Mouse (Mus musculus) embryonic facial prominence, embryonic 14.5 days (tissue): ENCODE measurements around the gene Guca1a. TPM values are rescaled to one million over a fixed set of nuclear protein-coding genes. Genes with fewer than 3 reads are reported as not detected.

Experiments
- ATAC-seq: fragments of 200-750 bp; cut with Nextera tagmentation; 2 replicates; pipeline ENCODE4 v1.8.0; 2017; ENCODE audit warnings: low read depth, moderate number of reproducible peaks, moderate TSS enrichment
- DNase-seq: peaks from one replicate; pipeline ENCODE4 v3.0.0-alpha.2; 2015; ENCODE audit warnings: low spot score
- H3K27ac ChIP-seq: fragments of 300-500 bp; sonication (generic); replicated peaks from 2 replicates; pipeline ENCODE4 v1.5.1; 2014; ENCODE audit warnings: low read depth, mild to moderate bottlenecking, low read length, moderate library complexity
- H3K27me3 ChIP-seq: fragments of 300-500 bp; sonication (generic); replicated peaks from 2 replicates; pipeline ENCODE4 v1.6.1; 2014; ENCODE audit warnings: low read length; ENCODE audit not compliant: control insufficient read depth, insufficient read depth
- H3K36me3 ChIP-seq: fragments of 300-500 bp; sonication (generic); 2 replicates; pipeline ENCODE4 v1.6.1; 2014; ENCODE audit warnings: low read length, mixed read lengths; ENCODE audit not compliant: control insufficient read depth, insufficient read depth
- H3K4me1 ChIP-seq: fragments of 300-500 bp; sonication (generic); 2 replicates; pipeline ENCODE4 v1.6.1; 2014; ENCODE audit warnings: antibody characterized with exemption, low read length; ENCODE audit not compliant: control insufficient read depth, insufficient read depth
- H3K4me2 ChIP-seq: fragments of 300-500 bp; sonication (generic); 2 replicates; pipeline ENCODE4 v1.6.1; 2014; ENCODE audit warnings: low read depth, mild to moderate bottlenecking, low read length, moderate library complexity, mixed read lengths
- H3K4me3 ChIP-seq: fragments of 300-500 bp; sonication (generic); 2 replicates; pipeline ENCODE4 v1.5.1; 2014; ENCODE audit warnings: low read depth, mild to moderate bottlenecking, low read length
- H3K9ac ChIP-seq: fragments of 300-500 bp; sonication (generic); 2 replicates; pipeline ENCODE4 v1.6.1; 2014; ENCODE audit warnings: low read depth, mild to moderate bottlenecking, low read length, moderate library complexity, mixed read lengths
- H3K9me3 ChIP-seq: fragments of 300-500 bp; sonication (generic); 2 replicates; pipeline ENCODE4 v1.6.1; 2016; ENCODE audit warnings: low read length; ENCODE audit not compliant: control insufficient read depth
- WGBS: fragments of 180-500 bp; shearing (Covaris S2); extraction: QIAGEN DNeasy Blood & Tissue Kit; methylation state at CpG from one replicate; pipeline ENCODE4 v1.1.7; 2014; 5-methylcytosine and 5-hydroxymethylcytosine counted together
- polyA plus RNA-seq: library from polyadenylated mRNA; unstranded; fragments of >200 nt; fragmentation: Nextera tagmentation; extraction: Ambion mirVana; gene quantifications from 2 replicates; pipeline ENCODE4 v1.2.1, GENCODE M21; 2014

The Guca1a gene
- 5.7 and 6.5 TPM in 2 replicates for polyA plus RNA-seq

DNA sequence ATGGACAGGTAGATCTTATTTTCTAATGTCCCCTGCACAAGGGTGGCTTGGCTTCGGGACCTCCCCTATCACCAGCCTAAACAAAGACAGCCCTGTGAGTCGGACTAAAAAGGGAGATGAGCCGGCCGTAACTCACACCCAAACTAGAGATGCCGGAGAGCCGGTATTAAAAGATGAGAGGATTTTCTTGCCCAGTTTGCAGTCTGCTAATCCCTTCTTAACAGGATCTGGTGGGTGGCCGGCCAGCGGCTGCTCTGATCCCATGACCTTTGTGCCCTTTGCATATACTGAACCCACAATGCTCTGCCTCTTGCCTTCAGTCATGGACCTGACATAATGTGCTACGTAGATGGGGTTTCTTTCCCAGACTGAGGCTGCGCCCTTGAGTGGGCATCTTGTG, at the start of gene Guca1a:
Gene Guca1a (minus strand): TSS at position 134 of the 400 bp plus-strand sequence.
- Histone ChIP-seq H3K4me3 (no peak within 1 kb of the TSS), H3K9me3 (no peaks in the 10 kb centered on the region), H3K36me3 (no peaks in the 10 kb centered on the region), H3K27ac (no peak within 1 kb of the TSS), H3K27me3 (peaks cover 15% of the 10 kb centered on the region), H3K9ac (no peak within 1 kb of the TSS), H3K4me1 (0 out of 2 replicates have a peak, but pooled peaks cover under 1% of the 10 kb centered on the region), H3K4me2 (no peak within 1 kb of the TSS)
- 36% methylated on average over 10 of the region's 10 CpGs for WGBS
- no peak for ATAC-seq
- no peak for DNase-seq

DNA sequence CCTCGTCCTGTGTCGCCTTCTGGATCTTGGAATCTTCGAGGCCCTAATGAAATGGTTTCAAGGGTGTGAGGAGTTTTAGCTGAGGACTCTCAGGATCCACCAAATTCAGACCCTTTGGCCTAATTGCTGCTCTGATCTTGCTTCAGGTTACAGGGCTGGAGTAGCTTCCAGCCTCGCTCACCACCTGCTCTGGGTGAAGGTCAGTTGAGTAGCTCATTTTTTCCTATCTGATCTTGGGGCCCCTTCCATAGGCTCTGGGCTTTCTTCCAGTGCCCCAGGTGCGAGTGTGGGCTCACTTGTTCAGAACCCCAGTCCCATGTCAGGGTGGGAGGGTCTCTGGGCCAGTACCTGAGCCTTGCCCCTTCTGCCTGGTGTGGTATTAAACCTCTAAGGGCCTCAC, 49.0 kb upstream of the Guca1a start:
- H3K27ac ChIP-seq = no peak overlapping the region

DNA sequence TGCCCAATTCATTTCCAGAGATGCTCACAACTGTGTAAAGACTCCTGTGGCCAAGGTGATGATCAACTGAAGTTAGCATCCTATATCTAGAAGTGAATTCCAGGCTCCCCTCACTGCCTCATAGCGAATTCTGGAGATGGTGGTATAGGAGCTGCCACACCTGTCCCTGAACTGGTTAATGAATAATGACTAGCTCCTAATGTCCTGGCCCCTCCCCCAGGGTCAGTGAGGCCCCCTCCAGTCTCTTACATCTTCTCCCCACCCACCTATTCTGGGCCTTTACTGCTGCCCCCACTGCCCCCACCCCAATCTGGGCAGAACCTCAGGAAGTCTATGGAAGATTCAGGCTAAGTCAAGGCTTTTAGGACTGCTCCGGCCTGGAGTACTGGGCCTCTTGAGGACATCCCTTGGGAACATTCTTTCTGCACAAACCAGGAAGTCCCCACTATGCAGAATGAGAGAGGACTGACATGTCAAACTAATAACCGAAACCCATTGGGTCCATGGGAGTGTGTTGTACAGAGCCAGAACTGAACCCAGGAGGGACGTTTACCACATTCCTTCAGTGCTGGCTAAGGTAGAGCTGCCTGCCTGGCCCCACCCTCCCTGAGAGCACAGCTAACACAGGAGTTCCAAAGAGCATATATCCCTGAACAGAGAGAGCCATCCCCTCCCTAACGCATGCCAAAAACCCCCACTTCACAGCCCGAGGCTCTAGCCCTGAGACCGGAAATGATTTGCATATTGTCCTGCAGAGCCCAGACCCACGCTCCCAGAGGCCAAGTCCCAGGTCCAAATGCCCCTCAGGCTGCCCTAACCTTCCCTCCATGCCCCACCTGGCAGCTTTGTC, 48.4 kb upstream of the Guca1a start:
- Histone ChIP-seq H3K27me3 (no peaks in the 10 kb centered on the region), H3K36me3 (no peaks in the 10 kb centered on the region), H3K9me3 (no peaks in the 10 kb centered on the region), H3K4me1 (peaks cover 28% of the 10 kb centered on the region), H3K4me2 (no peak overlapping the region), H3K4me3 (no peak overlapping the region), H3K27ac (no peak overlapping the region), H3K9ac (no peak overlapping the region)
- no peak for DNase-seq
- 35% methylated on average over 8 of the region's 8 CpGs for WGBS
- no peak for ATAC-seq

More for the DNA sequence above, 49.0 kb upstream of the Guca1a start:
- DNase-seq (no peak), ATAC-seq (no peak)
- Histone ChIP-seq H3K9ac (no peak overlapping the region), H3K36me3 (no peaks in the 10 kb centered on the region), H3K4me2 (no peak overlapping the region), H3K9me3 (no peaks in the 10 kb centered on the region), H3K4me3 (no peak overlapping the region), H3K27me3 (no peaks in the 10 kb centered on the region), H3K4me1 (peaks cover 28% of the 10 kb centered on the region)
- 59% methylated on average over 5 of the region's 5 CpGs for WGBS

DNA sequence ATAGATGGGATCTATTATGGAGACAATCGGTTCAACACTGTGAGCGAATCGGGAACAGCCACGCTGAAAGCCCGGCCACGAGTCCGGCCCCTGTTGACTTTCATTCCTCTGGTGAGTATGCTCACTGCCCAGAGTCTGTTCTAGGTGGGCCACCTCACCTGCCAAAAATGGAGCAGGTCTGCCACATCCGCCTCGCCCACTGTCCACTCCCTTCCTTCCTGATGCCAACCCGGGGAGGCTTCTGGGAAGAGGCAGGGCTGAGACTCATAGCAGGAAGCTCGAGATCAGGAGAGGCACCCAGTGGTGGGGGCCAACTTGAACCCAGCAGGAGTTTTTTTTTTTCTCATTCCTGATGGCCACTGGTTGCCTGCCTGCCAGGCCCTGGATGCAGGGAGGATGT, 46.2 kb upstream of the Guca1a start:
- WGBS = 90% methylated on average over 11 of the region's 11 CpGs

DNA sequence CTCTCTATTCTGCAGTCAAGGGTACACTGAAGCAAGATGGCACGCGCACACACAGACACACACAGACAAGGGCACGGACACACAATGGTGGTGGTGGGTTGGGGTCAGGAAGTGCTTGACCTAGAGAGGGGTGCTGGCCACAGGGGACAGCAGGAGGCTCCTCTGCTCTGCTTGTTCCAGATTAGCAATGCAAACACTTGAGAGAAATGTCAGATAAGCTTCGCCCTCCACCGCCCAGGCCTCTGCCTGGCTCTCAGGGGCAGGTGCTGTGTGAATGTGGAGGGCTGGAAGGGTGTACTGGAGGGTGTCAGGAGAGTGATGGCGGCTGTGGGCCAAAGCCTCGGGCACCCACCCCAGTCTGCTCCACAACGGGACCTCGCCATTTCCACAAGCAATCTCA, 45.6 kb upstream of the Guca1a start:
- H3K4me2 ChIP-seq = no peak overlapping the region
- no peaks in the 10 kb centered on the region for H3K27me3 ChIP-seq
- peaks cover 19% of the 10 kb centered on the region for H3K4me1 ChIP-seq
- H3K9me3 ChIP-seq = no peaks in the 10 kb centered on the region
- ATAC-seq (no peak), DNase-seq (no peak)
- WGBS = 79% methylated on average over 6 of the region's 9 CpGs
- no peak overlapping the region for H3K4me3 ChIP-seq
- no peak overlapping the region for H3K9ac ChIP-seq
- H3K27ac ChIP-seq = no peak overlapping the region
- no peaks in the 10 kb centered on the region for H3K36me3 ChIP-seq

More for the DNA sequence above, 46.2 kb upstream of the Guca1a start:
- no peak for ATAC-seq
- no peak overlapping the region for H3K9ac ChIP-seq
- H3K27ac ChIP-seq = no peak overlapping the region
- no peaks in the 10 kb centered on the region for H3K27me3 ChIP-seq
- H3K9me3 ChIP-seq = no peaks in the 10 kb centered on the region
- H3K4me1 ChIP-seq = peaks cover 23% of the 10 kb centered on the region
- DNase-seq = no peak
- no peak overlapping the region for H3K4me2 ChIP-seq
- H3K4me3 ChIP-seq = no peak overlapping the region
- no peaks in the 10 kb centered on the region for H3K36me3 ChIP-seq

DNA sequence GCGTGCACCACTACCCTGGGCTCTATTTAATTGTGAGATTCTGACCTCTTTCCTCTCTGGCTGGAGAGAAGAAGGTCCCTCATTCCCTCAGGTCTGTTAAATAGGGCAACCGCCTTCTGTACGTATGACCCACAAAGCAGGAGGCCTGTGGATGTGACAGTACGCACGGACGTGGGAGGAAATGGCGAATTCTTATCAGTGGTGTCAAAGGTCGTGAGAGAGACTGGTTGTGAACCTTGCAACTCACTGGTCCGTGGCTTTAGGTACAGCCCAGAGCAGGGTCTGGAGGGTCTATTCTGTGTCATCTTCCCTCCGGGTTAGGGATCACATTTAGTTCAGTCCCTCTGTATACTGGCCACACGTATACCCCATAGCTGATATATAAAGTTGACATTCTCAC, 45.1 kb upstream of the Guca1a start:
- no peak overlapping the region for H3K4me3 ChIP-seq
- H3K27ac ChIP-seq = no peak overlapping the region
- DNase-seq = no peak
- ATAC-seq = no peak
- no peaks in the 10 kb centered on the region for H3K27me3 ChIP-seq
- peaks cover 18% of the 10 kb centered on the region for H3K4me1 ChIP-seq
- WGBS = 79% methylated on average over 11 of the region's 11 CpGs
- H3K4me2 ChIP-seq = no peak overlapping the region
- no peaks in the 10 kb centered on the region for H3K9me3 ChIP-seq
- no peaks in the 10 kb centered on the region for H3K36me3 ChIP-seq
- no peak overlapping the region for H3K9ac ChIP-seq

DNA sequence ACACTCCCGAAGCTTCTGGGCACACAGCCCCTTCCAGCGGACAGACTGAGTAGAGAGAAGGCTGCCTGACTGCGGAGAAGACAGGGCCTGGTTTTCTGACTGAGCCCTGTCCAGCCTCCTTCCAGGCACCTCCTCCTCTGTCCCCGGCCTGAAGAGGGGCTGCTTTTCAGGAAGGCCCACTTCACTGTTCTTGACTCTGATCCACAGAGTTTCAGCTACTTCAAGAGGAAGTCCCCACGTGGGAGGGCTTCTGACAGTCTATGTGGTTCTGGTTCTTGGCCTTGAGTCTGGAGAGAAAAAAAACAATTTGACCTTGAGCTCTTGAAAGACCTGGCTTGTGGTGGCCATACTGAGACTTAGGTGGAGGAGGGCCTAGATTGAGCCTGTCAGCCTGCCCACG, 43.7 kb upstream of the Guca1a start:
- H3K27ac ChIP-seq = no peak overlapping the region
- no peak for ATAC-seq
- H3K9me3 ChIP-seq = no peaks in the 10 kb centered on the region
- 66% methylated on average over 6 of the region's 6 CpGs for WGBS
- H3K36me3 ChIP-seq = no peaks in the 10 kb centered on the region
- H3K9ac ChIP-seq = no peak overlapping the region
- peaks cover 16% of the 10 kb centered on the region; the same call in 1 of the 2 replicates for H3K4me1 ChIP-seq
- peaks cover 5% of the 10 kb centered on the region; the same call in 1 of the 2 replicates for H3K27me3 ChIP-seq
- no peak overlapping the region for H3K4me3 ChIP-seq
- no peak for DNase-seq
- no peak overlapping the region for H3K4me2 ChIP-seq

DNA sequence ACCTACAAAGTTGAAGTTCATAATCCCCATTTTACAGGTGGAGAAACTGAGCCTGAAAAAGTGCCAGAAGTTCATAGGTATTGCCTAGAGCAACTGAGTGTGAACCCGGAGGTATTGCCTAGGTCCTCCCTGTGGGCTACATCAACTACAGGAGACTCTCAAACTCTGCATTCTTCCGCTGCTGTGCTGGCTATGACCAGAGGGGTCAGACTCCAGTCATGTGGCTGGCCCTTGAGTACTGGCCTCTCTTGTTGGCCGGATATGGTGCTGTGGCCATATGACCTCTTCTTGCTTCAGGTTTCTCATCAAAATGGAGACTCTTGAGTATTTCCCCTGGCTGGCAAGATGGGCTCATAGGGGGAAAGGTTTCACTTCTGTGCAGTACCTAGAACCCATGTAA, 41.9 kb upstream of the Guca1a start:
- peaks cover 23% of the 10 kb centered on the region for H3K27me3 ChIP-seq
- no peaks in the 10 kb centered on the region for H3K9me3 ChIP-seq
- H3K4me1 ChIP-seq = peaks cover 8% of the 10 kb centered on the region; the same call in 1 of the 2 replicates
- no peak overlapping the region for H3K9ac ChIP-seq
- ATAC-seq (no peak), DNase-seq (no peak)
- no peak overlapping the region for H3K4me3 ChIP-seq
- H3K36me3 ChIP-seq = no peaks in the 10 kb centered on the region
- H3K27ac ChIP-seq = no peak overlapping the region
- no peak overlapping the region for H3K4me2 ChIP-seq
- WGBS = 74% methylated on average over 3 of the region's 3 CpGs
